Mouse (Mus musculus): ENCODE measurements at regions not wholly inside any gene's neighbourhood (a gene's known extent, or its start where the extent isn't known, plus 50 kb on each side); places are given as distances from the start of the nearest gene placed in this dataset.
"Not testable (repeated sequence)": the region's sequence is repeated elsewhere in the genome, so short reads cannot be mapped to it uniquely, and the experiment has no call there.

- not testable (repeated sequence) for DNase-seq
Observed at GRCm38 (mm10) chr6:48341367-48341766, 54.0 kb upstream of the Krba1 start.

GRCm38 (mm10) chr6:48336964-48337363, 58.4 kb upstream of the Krba1 start:
- not testable (repeated sequence) for DNase-seq

DNA sequence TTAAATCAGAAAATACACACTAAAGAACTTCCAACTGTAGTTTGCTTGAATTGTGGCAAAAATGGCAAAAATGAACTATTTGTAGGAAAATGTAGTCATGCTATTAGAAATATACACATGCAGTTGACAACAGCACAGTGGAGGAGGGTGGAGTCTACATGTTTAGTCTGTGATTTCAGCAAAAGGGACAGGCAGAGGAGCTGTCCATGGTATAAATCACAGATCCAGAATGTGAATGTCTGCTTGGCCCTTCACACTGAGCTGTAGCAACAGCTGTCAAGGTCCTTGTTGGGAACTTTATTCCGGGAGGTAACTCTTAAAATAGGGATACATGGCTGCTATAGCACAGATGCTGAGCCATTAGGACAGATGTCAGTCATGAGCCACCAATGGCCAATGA, 107.4 kb upstream of the Krba1 start:
- no peak for DNase-seq

- DNase-seq: not testable (repeated sequence)
Observed at GRCm38 (mm10) chr6:48279646-48280045, 115.7 kb upstream of the Krba1 start.

DNA sequence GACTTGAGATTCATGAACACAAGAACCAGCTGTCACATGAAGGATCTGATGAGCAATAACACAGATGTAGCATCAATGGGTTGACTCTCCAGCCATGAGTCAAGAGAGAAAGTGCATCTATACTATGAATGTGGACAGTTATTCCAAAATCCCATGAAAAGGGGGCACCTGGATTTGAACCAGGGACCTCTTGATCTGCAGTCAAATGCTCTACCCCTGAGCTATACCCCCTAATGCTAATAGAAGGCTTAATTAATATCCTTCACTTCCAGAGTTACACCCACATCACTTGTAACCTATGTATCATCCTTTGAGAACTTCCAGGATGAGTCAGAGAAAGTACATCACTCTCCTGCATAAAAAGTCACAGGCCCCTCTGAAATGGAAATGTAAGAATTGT, 133.8 kb upstream of the Krba1 start:
- DNase-seq: not testable (repeated sequence)

DNA sequence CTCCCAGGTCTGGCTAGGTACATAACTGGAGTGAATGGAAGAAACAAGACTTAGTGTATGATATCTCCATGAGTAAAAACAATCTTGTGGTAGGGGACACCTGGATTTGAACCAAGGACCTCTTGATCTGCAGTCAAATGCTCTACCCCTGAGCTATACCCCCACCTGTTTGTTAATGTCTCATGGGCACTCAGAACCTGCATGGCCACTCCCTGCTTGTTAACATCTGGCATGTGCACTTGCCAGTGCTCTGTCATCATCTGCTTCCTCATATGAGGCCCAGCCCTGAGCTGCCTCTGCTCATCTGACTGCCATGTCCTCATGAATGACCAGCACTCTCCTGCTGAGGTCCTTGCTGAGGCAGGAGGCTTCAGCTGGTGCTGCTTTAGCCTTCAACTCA, 142.4 kb upstream of the Krba1 start:
- not testable (repeated sequence) for DNase-seq

DNA sequence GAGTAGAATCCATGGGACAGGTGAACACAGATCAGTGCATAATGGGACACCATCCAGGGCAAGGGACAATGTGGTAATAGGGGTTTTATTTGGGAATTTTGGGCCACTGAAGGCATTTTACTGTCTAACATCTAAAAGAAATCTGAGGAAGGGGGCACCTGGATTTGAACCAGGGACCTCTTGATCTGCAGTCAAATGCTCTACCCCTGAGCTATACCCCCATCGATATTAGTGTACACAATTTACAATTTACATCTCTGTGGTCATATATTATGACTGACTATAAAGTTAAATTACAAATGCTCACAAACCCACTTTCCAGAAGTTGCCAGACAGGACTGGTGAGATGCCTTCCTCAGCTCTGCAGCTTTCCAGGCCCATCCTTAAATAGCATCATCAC, 143.4 kb upstream of the Krba1 start:
- no peak for DNase-seq

DNA sequence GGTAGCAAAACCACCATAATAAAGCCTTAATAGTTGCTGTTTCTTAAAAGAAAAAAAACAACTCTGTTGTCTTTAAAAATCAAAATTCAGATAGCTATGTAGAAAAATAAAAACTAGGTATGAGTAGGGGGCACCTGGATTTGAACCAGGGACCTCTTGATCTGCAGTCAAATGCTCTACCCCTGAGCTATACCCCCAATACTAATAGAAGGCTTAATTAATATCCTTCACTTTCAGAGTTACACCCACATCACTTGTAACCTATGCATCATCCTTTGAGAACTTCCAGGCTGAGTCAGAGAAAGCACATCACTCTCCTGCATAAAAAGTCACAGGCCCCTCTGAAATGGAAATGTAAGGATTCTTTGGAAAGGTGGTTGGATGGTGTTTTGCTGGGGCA, 151.2 kb upstream of the Krba1 start:
- not testable (repeated sequence) for DNase-seq

DNA sequence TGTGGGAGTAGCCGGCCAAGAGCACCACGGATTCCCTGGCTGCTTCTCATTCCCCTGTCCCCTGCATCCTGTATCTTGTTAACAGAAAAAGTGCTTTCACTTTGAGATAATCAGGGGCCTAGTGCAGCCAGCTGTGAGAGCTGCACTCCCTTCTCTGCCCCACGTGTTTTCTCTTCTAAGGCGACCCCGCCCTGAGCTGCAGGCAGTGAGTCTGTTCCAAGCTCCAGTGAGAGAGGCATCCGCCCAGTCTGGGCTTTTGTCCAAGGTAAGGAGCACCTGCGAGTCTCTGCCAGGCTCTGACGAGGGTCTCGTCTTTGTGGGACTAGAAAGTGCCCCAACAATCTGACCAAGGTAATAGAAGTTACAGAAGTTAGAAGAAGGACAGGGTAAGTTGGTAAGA, 141.0 kb upstream of the Zfp746 start:
- no peak for DNase-seq

DNA sequence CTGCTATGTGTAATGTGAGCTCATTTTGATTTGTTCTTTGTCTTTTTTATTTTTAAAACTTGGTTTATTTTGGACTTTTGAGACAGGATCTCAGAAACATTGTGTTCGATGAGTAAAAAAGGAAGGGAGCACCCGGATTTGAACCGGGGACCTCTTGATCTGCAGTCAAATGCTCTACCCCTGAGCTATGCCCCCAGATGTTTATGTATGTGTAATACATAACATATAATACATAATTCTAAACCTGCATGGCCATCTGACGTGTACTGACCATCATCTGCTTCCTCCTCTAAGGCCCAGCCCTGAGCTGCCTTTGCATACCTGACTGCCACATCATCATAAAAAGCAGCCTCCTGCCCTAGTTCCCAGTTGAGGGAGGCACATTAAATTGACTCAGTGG, 137.8 kb upstream of the Zfp746 start:
- no peak for DNase-seq

GRCm38 (mm10) chr6:48222971-48223370, 136.6 kb upstream of the Zfp746 start:
- DNase-seq: no peak

- not testable (repeated sequence) for DNase-seq
Observed at GRCm38 (mm10) chr6:48221806-48222205, 135.4 kb upstream of the Zfp746 start.

DNA sequence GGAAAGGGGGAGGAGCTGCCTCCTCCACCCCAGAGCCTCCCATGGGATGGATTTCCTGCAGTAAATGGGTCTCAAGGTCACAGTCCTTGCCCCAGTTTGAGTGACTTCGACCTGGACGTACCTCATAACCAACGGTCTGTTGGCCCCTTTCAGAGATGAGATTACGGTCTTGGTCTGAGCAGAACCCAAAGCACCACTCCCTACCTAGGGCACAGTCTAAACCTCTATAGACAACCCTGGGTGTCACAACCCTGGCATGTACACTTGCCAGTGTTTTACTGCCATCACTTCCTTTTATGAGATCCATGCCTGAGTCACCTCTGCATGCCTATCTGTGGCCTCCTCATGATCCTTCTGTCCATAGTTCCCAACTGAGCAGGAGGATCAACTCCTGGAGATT, 128.8 kb upstream of the Zfp746 start:
- no peak for DNase-seq

DNA sequence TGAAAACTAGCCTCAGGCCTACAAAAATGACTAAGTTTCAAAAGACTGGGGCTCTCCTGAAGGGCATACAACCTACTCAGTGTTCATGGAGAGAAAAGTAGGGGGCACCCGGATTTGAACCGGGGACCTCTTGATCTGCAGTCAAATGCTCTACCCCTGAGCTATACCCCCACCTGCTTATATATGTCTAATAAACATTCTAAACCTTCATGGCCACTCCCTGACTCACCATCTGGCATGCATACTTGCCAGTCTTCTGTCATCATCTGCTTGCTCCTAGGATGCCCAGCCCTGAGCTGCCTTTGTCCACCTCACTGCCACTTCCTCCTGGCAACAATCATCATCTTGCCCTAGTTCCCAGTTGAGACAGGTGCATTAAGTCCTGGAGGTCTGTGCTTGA, 123.3 kb upstream of the Zfp746 start:
- no peak for DNase-seq

GRCm38 (mm10) chr6:48209103-48209502, 122.7 kb upstream of the Zfp746 start:
- no peak for DNase-seq

DNA sequence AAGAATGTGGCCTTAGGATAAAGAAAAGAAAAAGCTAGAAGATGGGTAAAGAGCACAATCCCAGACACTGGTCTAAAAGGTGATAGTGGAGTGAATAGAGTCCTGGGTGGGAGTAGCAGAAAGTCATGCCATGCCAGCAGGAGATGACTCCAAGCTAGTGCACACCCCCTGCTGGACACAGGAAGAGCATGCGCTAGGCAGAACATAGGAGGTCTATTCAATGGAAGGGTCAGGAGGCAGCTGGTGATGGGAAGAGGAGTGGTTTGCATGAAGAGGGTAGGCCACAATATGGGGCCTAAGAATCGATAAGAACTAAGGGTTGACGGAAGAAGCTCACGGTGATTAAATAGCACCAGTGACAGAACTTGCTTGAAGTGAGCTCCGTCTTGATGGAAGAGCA, 119.3 kb upstream of the Zfp746 start:
- peak; percentile 7 for DNase-seq

DNA sequence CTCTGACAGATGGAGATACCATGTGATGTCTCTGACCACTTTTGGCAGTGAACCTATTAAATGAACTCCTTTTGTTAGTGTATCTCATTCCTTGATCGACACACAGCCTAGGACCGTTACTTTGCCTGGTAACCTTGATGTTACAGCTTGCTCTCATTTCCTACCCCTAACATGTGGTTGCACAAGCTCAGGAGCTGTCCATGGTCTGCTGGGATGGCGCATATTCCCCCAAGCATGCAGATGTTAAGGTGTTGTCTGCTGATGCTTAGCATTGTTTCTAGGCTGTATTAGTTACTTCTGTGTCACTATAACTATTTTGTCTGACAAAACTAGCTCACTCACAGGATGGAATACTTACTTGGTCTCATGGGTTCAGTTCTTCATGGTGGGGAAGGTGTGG, 113.6 kb upstream of the Zfp746 start:
- DNase-seq: no peak

DNA sequence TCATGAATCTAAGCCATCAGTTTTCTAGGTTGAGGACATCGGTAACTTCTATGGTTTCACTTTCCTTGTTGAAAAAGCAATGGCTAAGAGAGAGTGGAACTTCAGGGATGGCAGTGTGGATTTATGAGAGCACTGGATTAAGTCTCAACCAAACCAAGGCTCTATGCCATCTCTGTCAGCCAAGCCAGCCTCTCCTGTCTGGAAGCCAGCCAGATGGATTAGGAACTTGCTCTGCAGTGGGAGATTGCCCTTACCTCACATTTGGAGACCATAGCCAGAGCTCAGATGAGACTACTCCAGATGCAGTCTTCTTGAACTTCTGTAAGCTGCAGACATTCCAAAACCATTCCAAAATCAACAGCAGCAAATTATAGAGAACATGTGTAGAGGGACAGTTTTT, 112.4 kb upstream of the Zfp746 start:
- no peak for DNase-seq

GRCm38 (mm10) chr6:48197696-48198378, 111.4 kb upstream of the Zfp746 start:
- no peak for DNase-seq

- not testable (repeated sequence) for DNase-seq
Observed at GRCm38 (mm10) chr6:48188363-48188762, 102.0 kb upstream of the Zfp746 start.

DNA sequence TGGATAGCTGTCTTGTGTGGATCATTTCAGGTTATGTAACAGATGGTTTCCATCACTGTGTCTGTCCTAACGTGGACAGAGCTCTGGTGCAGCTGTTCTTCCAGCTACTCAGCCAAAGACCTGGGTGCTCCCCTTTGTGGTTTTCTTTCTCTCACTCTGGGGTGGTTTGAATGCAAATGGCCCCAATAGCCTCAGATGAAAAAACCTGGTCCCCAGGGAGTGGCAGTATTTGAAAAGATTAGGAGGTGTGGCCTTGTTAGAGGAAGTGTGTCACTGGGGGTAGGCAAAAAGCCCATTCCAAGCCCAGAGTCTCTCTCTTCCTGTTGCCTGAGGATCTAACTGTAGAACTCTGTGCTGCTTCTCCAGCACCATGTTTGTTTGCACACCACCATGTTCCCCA, 98.9 kb upstream of the Zfp746 start:
- DNase-seq: no peak

- no peak for DNase-seq
Observed at GRCm38 (mm10) chr6:48178360-48179120, 92.1 kb upstream of the Zfp746 start.

DNA sequence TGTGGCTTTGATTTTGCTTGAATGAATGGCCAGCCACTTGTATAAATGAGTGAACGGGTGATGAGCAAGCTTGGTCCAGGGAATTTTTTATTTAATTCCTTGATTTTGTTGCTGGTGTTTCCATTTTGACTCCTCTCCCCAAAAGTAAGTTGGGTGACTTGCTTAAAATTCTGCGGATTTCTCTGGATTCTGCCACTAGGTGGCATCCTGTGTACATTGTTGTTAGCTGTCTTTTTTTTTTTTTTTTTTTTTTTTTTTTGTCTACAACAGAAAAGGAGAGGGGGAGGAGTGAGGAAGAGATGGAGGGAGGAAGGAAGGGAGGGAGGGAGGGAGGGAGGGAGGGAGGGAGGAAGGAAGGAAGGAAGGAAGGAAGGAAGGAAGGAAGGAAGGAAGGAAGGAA, 91.5 kb upstream of the Zfp746 start:
- DNase-seq: peak; percentile 60

- no peak for DNase-seq
Observed at GRCm38 (mm10) chr6:48175234-48175633, 88.8 kb upstream of the Zfp746 start.

DNA sequence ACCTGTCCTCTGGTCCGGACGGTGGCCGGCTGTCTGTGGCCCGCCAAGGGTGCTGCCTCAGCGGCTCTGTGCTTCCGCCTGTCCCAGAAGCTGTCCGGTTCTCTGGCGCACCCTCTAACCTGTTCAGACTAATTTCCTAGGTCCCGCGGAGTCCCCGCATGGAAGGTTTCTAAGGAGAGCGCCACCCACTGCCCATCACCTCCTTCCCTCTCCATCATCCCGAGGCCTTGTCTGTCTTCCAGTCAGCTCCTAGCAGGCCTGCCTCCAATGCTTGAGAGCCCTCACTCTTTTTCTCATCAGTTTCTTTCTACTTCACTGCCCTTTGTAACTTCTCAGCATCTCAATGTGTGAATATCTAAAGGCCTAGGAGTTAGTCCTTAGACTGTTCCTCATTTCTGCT, 86.4 kb upstream of the Zfp746 start:
- not testable (repeated sequence) for DNase-seq

Measured in thymus, postnatal 14 days (tissue).